Mouse (Mus musculus) layer of hippocampus, adult 9-10 months (tissue): Measurements from ENCODE around the gene Shq1.
A peak's percentile ranks its signal among the peaks of the same experiment; 100 is the strongest.

Experiments
- DNase-seq: peaks from one replicate; pipeline ENCODE4 v3.0.0; 2022; ENCODE audit warnings: low spot score

Gene Shq1

DNA sequence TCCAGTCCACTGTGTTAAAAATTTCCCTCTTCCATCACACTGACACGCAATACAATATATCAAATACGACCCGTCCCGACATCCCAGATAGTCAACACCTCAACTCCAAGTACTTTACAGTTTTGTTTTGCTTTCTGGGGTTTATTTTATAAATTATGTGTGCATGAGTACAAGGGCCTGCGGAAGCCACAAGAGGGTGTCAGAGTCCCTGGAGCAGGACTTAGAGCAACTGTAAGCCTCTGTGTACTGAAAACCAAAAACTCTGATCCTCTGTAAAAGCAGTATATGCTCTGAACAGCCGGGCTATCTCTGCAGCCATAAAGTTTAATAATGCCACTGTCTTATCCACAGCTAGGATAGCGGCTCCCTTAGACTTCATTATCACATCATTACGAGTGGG lies 3.3 kb downstream of the Shq1 start:
- DNase-seq = no peak

GRCm38 (mm10) chr6:100662224-100662623 lies 8.7 kb downstream of the Shq1 start:
- no peak for DNase-seq

GRCm38 (mm10) chr6:100660395-100660794 lies 10.6 kb downstream of the Shq1 start:
- DNase-seq = peak; percentile 53

- DNase-seq = no peak
These were observed 18.4 kb downstream of the Shq1 start for GRCm38 (mm10) chr6:100652535-100652934.

DNA sequence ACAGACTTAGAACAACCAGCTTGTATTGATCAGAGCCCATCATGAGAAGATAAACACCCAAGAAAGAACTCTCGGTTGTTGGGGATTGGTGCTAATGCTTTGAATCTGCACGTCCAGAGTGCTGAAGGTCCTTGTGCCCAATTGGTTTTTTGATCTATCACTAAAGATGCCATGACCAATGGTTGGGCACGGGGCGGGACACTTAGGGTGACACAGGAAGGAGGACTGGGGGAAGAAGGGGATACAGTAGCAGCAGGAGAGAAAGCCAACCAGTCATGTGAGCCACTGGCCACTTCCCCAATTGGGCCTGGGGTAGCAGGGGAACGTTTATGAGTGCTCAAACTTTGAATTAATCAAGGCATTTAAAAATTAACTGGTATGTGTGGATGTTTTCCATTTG lies 23.8 kb downstream of the Shq1 start:
- no peak for DNase-seq

DNA sequence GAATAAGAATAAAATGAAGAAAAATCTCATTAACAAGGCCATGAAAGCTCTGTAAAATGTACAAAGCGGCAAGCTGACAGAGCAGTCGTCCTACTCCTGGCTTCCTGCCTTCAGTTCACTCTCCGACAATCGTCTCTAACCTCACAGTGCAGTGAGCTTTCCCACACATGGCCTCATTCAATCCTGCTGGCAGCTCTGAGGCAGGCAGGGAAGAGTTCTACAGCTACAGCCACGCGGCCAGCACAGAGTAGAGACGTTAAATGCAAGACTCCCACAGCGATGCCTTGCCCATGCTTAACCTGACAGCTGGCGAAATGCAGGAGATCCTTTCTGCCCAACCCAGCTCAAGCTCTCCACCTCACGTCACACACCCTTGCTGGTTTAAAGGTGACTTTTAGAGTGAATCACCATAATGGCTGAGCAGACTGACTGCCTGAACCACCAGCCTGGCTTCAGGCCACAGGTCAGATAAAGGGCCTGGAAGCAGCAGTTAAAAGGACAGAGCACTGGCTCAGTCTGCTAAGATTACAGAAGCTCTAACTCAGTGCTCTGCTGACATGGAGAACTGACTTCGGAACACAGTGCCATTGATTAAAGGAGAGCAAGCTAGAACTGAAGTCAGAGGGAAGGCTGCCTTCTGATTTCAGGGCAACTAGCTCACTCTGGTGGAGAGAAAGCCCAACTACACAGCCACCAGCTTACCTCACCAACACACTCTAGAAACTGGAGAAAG lies 25.3 kb downstream of the Shq1 start:
- peak; percentile 58 for DNase-seq

DNA sequence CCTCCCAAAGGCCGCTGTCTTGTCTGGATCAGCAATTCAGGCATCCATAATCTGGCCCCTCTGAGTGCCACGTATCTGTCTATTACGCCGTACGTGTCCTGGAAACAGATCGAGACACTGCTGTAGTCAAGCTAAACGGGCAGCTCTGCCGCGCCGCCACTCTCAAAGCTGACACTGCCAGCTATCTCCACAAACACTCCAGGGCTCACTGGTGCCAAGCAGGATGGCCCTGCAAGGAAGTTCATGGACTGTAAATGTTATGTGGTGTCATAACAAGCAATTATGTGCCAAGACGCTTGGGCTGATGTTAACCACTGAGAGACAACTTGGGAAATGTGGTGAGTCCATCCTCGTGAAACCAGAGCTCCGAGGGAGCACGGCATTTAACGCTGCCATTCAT lies 26.3 kb downstream of the Shq1 start:
- no peak for DNase-seq

DNA sequence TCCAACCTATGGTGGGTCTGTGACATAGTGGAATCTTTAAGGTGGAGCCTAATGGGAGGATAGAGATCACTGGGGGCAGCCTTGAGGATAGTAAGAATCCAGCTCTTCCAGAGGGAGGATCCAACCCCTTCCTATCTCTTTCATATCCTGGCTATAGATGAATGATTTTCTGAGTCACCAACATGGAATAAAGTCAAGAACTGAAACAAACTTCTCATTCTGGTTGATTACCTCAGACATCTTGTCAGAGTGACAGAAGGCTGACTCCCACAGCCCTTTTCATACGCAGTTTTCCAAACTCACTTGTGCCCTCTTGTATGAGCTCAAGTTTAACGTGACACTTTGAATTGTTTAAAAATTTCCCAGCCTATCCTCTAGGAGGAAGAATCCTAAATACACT lies 28.2 kb downstream of the Shq1 start:
- DNase-seq = no peak

DNA sequence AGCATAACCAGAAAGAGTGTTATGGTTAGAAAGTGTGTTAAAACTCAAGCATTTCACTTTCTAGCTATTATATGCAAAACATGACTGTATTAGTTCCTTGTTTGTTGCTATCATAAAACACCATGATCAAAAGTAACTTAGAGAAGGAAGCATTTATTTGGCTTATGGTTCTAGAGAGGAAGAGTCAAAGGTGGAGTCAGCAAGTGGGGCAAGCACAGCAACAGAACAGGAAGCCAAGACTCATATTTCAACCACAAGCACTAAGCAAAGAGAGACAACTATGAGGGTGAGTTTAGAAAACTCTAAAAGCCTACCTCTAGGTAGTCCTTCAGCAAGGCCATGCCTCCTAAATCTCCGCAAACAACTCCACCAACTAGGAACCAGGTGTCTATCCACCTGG lies 30.4 kb downstream of the Shq1 start:
- no peak for DNase-seq

GRCm38 (mm10) chr6:100629086-100629485 lies 41.9 kb downstream of the Shq1 start:
- DNase-seq = no peak

GRCm38 (mm10) chr6:100628223-100628622 lies 42.7 kb downstream of the Shq1 start:
- DNase-seq = no peak

DNA sequence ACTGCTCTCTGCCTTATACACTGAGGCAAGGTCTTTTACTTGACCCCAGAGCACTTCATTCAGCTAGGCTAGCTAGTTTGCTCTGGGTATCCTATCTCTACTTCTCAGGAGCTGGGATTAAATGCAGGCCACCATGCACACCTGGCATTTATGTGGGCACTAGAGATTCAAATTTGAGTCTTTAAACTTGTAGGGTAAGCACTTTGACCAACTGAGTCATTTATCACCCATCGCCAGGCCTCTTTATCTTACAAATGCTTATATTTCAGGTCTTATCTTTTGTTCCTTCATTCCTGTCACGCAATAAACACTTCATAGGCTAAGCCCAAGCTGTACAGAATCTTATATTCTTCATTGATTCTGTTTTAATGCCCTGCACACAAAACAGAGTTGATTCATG lies 47.0 kb downstream of the Shq1 start:
- DNase-seq = no peak

- DNase-seq = no peak
These were observed 48.0 kb downstream of the Shq1 start for GRCm38 (mm10) chr6:100622861-100623507.

GRCm38 (mm10) chr6:100620411-100620810 lies 50.5 kb downstream of the Shq1 start:
- no peak for DNase-seq

DNA sequence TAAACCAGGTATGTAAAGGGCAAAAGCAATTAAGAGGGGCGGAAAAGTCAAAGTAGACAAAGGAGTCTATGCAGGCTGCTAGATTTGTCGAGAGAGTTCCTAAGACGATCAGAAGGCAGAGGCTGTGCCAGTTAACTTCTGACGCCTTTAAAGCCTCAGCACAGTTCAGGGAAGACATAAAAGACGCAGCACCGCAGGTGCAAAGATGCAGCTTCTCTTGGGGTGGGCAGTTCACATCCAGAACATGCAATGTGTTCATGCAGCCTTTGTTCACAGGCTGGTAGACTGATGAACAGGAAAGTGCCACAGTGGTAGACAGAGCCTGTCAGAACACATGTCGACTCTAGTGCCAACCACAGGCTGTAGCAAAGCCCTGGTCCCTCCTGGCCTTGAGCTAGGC lies 51.6 kb downstream of the Shq1 start:
- DNase-seq = no peak

DNA sequence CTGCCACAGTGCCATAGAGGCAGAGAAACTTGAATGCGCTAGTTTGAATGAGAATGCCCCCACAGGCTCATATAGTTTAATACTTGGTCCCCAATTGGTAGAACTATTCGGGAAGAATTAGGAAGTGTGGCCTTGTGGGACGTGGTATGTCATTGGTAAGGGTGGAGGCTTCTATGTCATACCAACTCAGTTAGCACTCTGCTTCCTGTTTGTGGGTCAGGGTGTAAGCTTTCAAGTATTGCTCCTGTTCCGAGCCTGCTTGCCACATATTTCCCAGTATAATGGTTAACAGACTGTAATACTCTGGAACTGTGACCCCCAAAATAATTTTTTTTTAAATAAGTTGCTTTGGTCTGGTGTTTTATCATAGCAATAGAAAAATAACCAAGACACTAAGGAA lies 54.8 kb downstream of the Shq1 start:
- no peak for DNase-seq

- no peak for DNase-seq
These were observed 57.2 kb downstream of the Shq1 start for GRCm38 (mm10) chr6:100613593-100614267.

- no peak for DNase-seq
These were observed 59.9 kb downstream of the Shq1 start for GRCm38 (mm10) chr6:100610897-100611575.

DNA sequence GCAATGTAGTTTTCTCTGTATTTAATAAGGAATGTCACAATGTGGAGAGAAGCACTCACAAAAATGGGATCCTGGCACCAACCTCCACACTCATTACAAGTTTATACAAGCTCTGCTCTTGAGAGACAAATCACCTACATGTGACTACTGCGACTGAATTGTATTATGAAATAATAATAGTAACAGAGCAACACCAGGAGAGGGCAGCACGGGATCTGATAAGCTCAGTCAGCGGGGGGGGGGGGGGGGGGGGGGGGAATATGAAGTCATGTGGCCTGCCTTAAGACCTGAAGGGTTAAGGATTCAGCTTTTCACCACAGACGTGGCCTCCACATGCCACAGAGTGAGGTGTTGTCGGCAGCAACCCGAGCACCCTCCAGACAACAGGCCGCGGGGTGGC lies 60.8 kb downstream of the Shq1 start:
- no peak for DNase-seq

DNA sequence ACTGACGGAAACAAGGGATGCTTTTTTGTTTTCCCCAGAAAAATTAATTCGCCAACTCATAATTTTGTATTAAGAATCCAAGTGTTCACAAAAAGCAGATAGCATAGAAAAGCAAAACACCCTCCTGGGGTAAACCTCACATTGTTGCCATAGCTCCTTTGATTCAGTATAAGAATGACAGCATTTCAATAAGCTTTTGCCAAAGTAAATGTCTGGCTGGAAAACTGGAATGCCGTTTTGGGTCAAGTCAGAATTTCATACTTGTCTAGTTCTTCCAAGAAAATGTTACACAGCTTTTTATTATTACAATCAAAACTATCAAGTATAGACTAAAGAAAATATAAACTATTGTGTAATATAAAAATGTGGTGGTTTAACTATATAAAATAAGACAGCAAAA lies 61.7 kb downstream of the Shq1 start:
- DNase-seq = no peak

GRCm38 (mm10) chr6:100608429-100608828 lies 62.5 kb downstream of the Shq1 start:
- DNase-seq = no peak

DNA sequence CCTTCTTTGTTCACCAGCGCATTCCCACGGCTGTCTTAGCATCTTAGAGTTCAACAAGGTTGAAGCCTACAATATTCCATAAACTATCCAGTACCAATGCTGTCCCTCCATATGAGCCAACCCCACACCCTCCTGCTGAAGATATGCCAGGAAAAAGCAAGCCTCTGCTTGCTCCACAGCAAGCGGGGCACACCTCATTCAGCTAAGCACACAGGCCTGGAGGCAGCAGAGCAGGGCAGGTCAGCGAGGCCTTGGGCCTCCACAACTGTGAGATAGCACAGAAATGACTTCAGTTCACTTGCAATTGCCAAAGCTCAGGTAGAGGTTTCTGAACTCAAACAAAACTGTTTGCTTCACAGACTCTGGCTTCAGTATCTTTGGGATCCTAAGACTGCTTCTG lies 64.2 kb downstream of the Shq1 start:
- DNase-seq = no peak

- no peak for DNase-seq
These were observed 67.3 kb downstream of the Shq1 start for GRCm38 (mm10) chr6:100603702-100604101.
